Mouse (Mus musculus) heart, adult 2 months (tissue): ENCODE results near the gene Gtf3c2.

Source experiments
- CTCF ChIP-seq: fragments of 200-600 bp; IDR thresholded peaks from 2 replicates; pipeline ENCODE4 v1.8.1; 2022; ENCODE audit warnings: antibody characterized with exemption, mild to moderate bottlenecking, moderate library complexity
- EP300 ChIP-seq: fragments of 200-500 bp; IDR thresholded peaks from 2 replicates; pipeline ENCODE4 v1.6.1; 2011; ENCODE audit warnings: low read depth, low read length, control low read depth; ENCODE audit not compliant: insufficient read depth
- POLR2A ChIP-seq: fragments of 200-500 bp; IDR thresholded peaks from 2 replicates; pipeline ENCODE4 v1.6.1; 2011; ENCODE audit warnings: mild to moderate bottlenecking, low read depth, low read length, control low read depth; ENCODE audit not compliant: insufficient read depth

DNA sequence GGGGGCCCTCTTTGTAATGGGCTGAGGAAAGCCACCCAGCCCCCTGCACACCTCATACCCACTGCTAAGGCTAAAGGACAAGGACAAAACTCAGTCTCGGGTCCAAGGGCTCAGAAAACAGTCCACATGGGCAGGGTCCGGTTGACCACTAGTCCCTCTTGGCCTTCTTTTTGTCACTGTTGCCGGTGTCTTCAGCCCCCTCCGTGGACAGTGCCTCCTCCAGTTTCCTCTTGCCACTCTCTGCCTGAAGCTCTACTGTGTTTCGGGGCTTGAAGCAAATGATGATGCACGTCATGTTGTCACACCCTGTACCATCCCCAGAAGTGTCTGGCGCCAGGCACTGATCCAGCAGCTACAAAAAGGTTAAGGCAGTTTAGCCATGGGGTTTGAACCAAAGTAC is 23.0 kb upstream of the Gtf3c2 start:
- TF ChIP-seq CTCF: no peak
- no peak for TF ChIP-seq EP300
- no peak for TF ChIP-seq POLR2A
